Comparison of ENCODE assay signal across 9 mouse cellular contexts in genomic region chr11:93812125-93812868, GRCm38 (mm10).
DNase-seq lines count a peak whose midpoint lies in the region.
"Had no signal": no experiment of that assay in that cellular context is flagged by ENCODE, and none has a peak within 500 bp of the region (broad histone marks: within the 10 kb centered on the region; RNA-seq: fewer than 3 reads in every experiment).

No protein-coding gene starts in this region.

- H3K4me3 ChIP-seq in heart, embryonic 10.5 days: no peak overlapping the region
- H3K4me3 ChIP-seq: megakaryocyte, embryonic 14.5 days had no signal

- H3K27me3 ChIP-seq in heart, embryonic 10.5 days (ENCODE audit: insufficient read depth, poor library complexity, severe bottlenecking): no peaks in the 10 kb centered on the region

- no peaks in the 10 kb centered on the region for H3K4me1 ChIP-seq in heart, embryonic 10.5 days

- 32% methylated on average over 11 of the region's 11 CpGs for WGBS in heart, embryonic 10.5 days

- H3K9me3 ChIP-seq in heart, embryonic 10.5 days: no peaks in the 10 kb centered on the region
- H3K9me3 ChIP-seq: megakaryocyte, embryonic 14.5 days had no signal

- no peaks in the 10 kb centered on the region for H3K36me3 ChIP-seq in heart, embryonic 10.5 days

- DNase-seq in heart, adult 11 months: peak; percentile 75
- no peak for DNase-seq in heart, embryonic 10.5 days (ENCODE audit: low spot score)
- DNase-seq in R1 (ENCODE audit: low read depth, low spot score): peak; percentile 76
- DNase-seq in cerebellum, postnatal 25 days: peak; percentile 76 to 82
- peak; percentile 39 to 58 for DNase-seq in frontal cortex, postnatal 25 days (ENCODE audit: low spot score in 2 of 2)
- peak; percentile 67 to 77 for DNase-seq in layer of hippocampus, adult 8-10 months (ENCODE audit: low spot score in 2 of 2)
- peak; percentile 36 for DNase-seq in lung, postnatal 36 days
- peak; percentile 64 to 66 for DNase-seq in right cerebral cortex, postnatal 36 days (ENCODE audit: low spot score in 2 of 2)

- no peak overlapping the region for H3K27ac ChIP-seq in heart, embryonic 10.5 days
